Mouse (Mus musculus): ENCODE data around the gene Itgb5. TPM values are rescaled to one million over a fixed set of nuclear protein-coding genes. Genes with fewer than 3 reads are reported as not detected.

Gene Itgb5
- polyA plus RNA-seq, 2 experiments = 10.8 to 14.1 TPM

- Histone ChIP-seq H3K9me3 (ENCODE audit: control insufficient read depth, low read length) (no peaks in the 10 kb centered on the region), H3K4me2 (ENCODE audit: low read depth) (no peak overlapping the region), H3K27me3 (ENCODE audit: control insufficient read depth, insufficient read depth, low read length) (no peaks in the 10 kb centered on the region), H3K27ac (no peak overlapping the region), H3K9ac (replicated peaks) (no peak overlapping the region), H3K4me3 (ENCODE audit: insufficient read depth in 1 of 2, low read depth in 2 of 2, low read length in 2 of 2) (no peak overlapping the region), H3K36me3 (replicated peaks; ENCODE audit: control insufficient read depth, insufficient read depth, low read depth) (no peaks in the 10 kb centered on the region), H3K4me1 (replicated peaks; ENCODE audit: control insufficient read depth in 2 of 2, insufficient read depth in 2 of 2, low read length in 1 of 2) (peaks cover 13 to 35% of the 10 kb centered on the region in 2 experiments)
- TF ChIP-seq CTCF (IDR thresholded peaks at IDR 0.05; ENCODE audit: low read depth) (no peak), EP300 (IDR thresholded peaks at IDR 0.05; ENCODE audit: low read depth) (no peak)
- WGBS (ENCODE audit: insufficient replicate concordance) = 18% methylated on average over 8 of the region's 8 CpGs
- DNase-seq (ENCODE audit: low read depth in 3 of 3, low spot score in 3 of 3) = peak in 1 of 3 experiments; percentile 20
- ATAC-seq (ENCODE audit: insufficient read depth) = peak; percentile 67; the same call in 1 of the 2 replicates
Observed at GRCm38 (mm10) chr16:33923758-33924157, 94.3 kb downstream of the Itgb5 start.

- Histone ChIP-seq H3K4me1 (replicated peaks; ENCODE audit: control insufficient read depth in 2 of 2, insufficient read depth in 2 of 2, low read length in 1 of 2) (peaks cover 13 to 29% of the 10 kb centered on the region in 2 experiments), H3K4me3 (ENCODE audit: insufficient read depth in 1 of 2, low read depth in 2 of 2, low read length in 2 of 2) (no peak overlapping the region), H3K9me3 (ENCODE audit: control insufficient read depth, low read length) (no peaks in the 10 kb centered on the region), H3K36me3 (replicated peaks; ENCODE audit: control insufficient read depth, insufficient read depth, low read depth) (no peaks in the 10 kb centered on the region), H3K4me2 (ENCODE audit: low read depth) (no peak overlapping the region), H3K9ac (replicated peaks) (no peak overlapping the region), H3K27me3 (ENCODE audit: control insufficient read depth, insufficient read depth, low read length) (no peaks in the 10 kb centered on the region), H3K27ac (no peak overlapping the region)
- WGBS (ENCODE audit: insufficient replicate concordance) = 56% methylated on average over 6 of the region's 6 CpGs
- no peak for DNase-seq (ENCODE audit: low read depth in 3 of 3, low spot score in 3 of 3)
- TF ChIP-seq EP300 (IDR thresholded peaks at IDR 0.05; ENCODE audit: low read depth) (no peak), CTCF (IDR thresholded peaks at IDR 0.05; ENCODE audit: low read depth) (no peak)
- no peak for ATAC-seq (ENCODE audit: insufficient read depth)
Observed at GRCm38 (mm10) chr16:33927263-33927824, 97.9 kb downstream of the Itgb5 start.

GRCm38 (mm10) chr16:33928788-33929462 is 99.5 kb downstream of the Itgb5 start:
- Histone ChIP-seq H3K9me3 (ENCODE audit: control insufficient read depth, low read length) (no peaks in the 10 kb centered on the region), H3K36me3 (replicated peaks; ENCODE audit: control insufficient read depth, insufficient read depth, low read depth) (no peaks in the 10 kb centered on the region), H3K27ac (no peak overlapping the region), H3K9ac (replicated peaks) (no peak overlapping the region), H3K27me3 (ENCODE audit: control insufficient read depth, insufficient read depth, low read length) (no peaks in the 10 kb centered on the region), H3K4me3 (ENCODE audit: insufficient read depth in 1 of 2, low read depth in 2 of 2, low read length in 2 of 2) (no peak overlapping the region), H3K4me2 (ENCODE audit: low read depth) (no peak overlapping the region), H3K4me1 (replicated peaks; ENCODE audit: control insufficient read depth in 2 of 2, insufficient read depth in 2 of 2, low read length in 1 of 2) (peaks cover 2 to 14% of the 10 kb centered on the region in 2 experiments; a peak in 2 of 4 replicates)
- TF ChIP-seq EP300 (IDR thresholded peaks at IDR 0.05; ENCODE audit: low read depth) (no peak), CTCF (IDR thresholded peaks at IDR 0.05; ENCODE audit: low read depth) (no peak)
- ATAC-seq (ENCODE audit: insufficient read depth) = no peak
- no peak for DNase-seq (ENCODE audit: low read depth in 3 of 3, low spot score in 3 of 3)
- WGBS (ENCODE audit: insufficient replicate concordance) = 55% methylated on average over 9 of the region's 9 CpGs

DNA sequence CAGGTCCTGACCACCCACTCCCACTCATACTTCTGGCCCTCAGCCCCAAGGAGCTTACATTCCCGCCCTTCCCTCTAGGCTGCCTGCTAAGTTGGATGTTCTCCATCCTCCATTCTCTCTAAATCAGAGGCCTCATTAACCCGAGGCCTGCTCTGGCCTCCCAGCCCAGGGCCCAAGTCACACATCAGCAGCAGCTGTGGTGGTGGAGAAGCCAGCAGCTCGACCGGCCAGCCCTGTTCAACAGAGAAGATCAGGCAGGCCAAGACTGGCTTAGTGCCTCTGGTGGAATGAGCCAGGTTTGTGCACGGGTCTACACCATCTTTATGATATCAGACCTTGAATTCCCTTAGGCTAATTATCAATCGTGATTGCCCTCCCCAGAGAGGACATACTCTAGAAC is 101.3 kb downstream of the Itgb5 start:
- no peak for ATAC-seq (ENCODE audit: insufficient read depth)
- Histone ChIP-seq H3K27me3 (ENCODE audit: control insufficient read depth, insufficient read depth, low read length) (no peaks in the 10 kb centered on the region), H3K27ac (no peak overlapping the region), H3K36me3 (replicated peaks; ENCODE audit: control insufficient read depth, insufficient read depth, low read depth) (no peaks in the 10 kb centered on the region), H3K9ac (replicated peaks) (no peak overlapping the region), H3K4me3 (ENCODE audit: insufficient read depth in 1 of 2, low read depth in 2 of 2, low read length in 2 of 2) (no peak overlapping the region), H3K9me3 (ENCODE audit: control insufficient read depth, low read length) (no peaks in the 10 kb centered on the region), H3K4me2 (ENCODE audit: low read depth) (no peak overlapping the region), H3K4me1 (replicated peaks; ENCODE audit: control insufficient read depth in 2 of 2, insufficient read depth in 2 of 2, low read length in 1 of 2) (peaks cover 0 to 11% of the 10 kb centered on the region in 2 experiments; a peak in 1 of 4 replicates)
- 59% methylated on average over 6 of the region's 6 CpGs for WGBS (ENCODE audit: insufficient replicate concordance)
- no peak for DNase-seq (ENCODE audit: low read depth in 3 of 3, low spot score in 3 of 3)
- TF ChIP-seq EP300 (IDR thresholded peaks at IDR 0.05; ENCODE audit: low read depth) (no peak), CTCF (IDR thresholded peaks at IDR 0.05; ENCODE audit: low read depth) (no peak)

- Histone ChIP-seq H3K27me3 (ENCODE audit: control insufficient read depth, insufficient read depth, low read length) (no peaks in the 10 kb centered on the region), H3K9me3 (ENCODE audit: control insufficient read depth, low read length) (no peaks in the 10 kb centered on the region), H3K4me2 (ENCODE audit: low read depth) (no peak overlapping the region), H3K36me3 (replicated peaks; ENCODE audit: control insufficient read depth, insufficient read depth, low read depth) (no peaks in the 10 kb centered on the region), H3K4me3 (ENCODE audit: insufficient read depth in 1 of 2, low read depth in 2 of 2, low read length in 2 of 2) (no peak overlapping the region), H3K9ac (replicated peaks) (no peak overlapping the region), H3K27ac (no peak overlapping the region), H3K4me1 (replicated peaks; ENCODE audit: control insufficient read depth in 2 of 2, insufficient read depth in 2 of 2, low read length in 1 of 2) (peaks cover 0 to 11% of the 10 kb centered on the region in 2 experiments; a peak in 1 of 4 replicates)
- DNase-seq (ENCODE audit: low read depth in 3 of 3, low spot score in 3 of 3) (no peak), ATAC-seq (ENCODE audit: insufficient read depth) (no peak)
- 44% methylated on average over 2 of the region's 2 CpGs for WGBS (ENCODE audit: insufficient replicate concordance)
- TF ChIP-seq EP300 (IDR thresholded peaks at IDR 0.05; ENCODE audit: low read depth) (no peak), CTCF (IDR thresholded peaks at IDR 0.05; ENCODE audit: low read depth) (no peak)
Observed at GRCm38 (mm10) chr16:33931682-33932081, 102.2 kb downstream of the Itgb5 start.

Measured in liver, embryonic 14.5 days (tissue).